Mouse (Mus musculus): ENCODE results near the gene Pafah1b1.

DNA sequence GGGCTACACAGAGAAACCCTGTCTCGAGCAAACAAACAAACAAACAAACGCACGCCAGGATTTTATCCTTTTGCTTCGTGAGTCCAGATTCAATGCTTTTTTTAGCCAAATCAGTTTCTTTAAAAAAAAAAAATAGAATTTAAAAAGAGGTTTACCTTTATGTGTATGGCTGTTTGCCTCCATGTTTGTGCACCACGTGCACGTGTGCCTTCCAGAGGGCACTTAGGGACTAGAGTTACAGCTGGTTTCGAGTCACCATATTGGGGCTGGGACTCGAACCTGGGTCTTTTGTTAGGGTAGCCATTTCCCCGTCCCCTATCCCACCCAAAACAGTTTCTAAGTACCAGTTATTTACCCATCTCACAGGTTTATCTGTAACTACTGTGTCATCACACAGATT lies 45.6 kb upstream of the Pafah1b1 start:
- TF ChIP-seq CTCF (IDR thresholded peaks at IDR 0.05; ENCODE audit: insufficient read depth, low read length) = no peak
- no peak for TF ChIP-seq POLR2A (IDR thresholded peaks at IDR 0.05; ENCODE audit: borderline replicate concordance, extremely low read depth, low read depth, low read length)
